Mouse (Mus musculus): ENCODE measurements around the gene Sec14l4.

Sec14l4 gene

DNA sequence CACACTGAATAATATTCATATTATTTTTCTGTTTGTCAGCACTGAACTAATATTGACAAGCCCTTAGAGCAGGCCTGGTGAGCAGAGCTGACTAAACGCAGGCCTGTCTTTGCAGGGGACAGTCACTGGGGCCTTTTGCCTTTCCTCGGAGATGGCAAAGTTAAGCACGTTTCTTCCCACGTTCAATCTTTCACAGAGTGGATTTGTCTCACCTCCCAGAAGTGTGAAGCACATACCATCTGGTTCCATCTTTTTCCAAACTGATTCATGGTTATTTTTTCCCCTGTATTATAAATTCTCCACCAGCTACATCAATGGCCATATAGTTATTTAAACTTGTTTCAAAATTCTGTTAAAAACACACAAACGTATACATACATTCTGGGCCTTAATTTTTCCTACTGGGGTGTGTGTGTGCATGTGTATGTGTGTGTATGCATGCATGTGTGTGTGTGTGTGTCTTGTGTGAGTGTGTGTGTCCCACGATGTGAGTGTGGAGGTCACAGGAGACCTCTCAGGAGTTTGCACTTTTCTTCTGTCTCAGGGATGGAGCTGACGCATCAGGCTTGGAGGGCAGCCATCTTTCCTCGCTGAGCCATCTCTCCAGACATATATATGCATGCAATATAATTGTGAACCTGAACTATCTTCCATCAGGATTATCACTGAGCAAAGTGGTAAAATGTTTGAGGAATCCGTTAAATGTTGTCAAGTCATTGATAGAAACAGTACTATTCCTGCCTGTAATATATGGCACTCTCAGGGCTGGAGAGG, 3.5 kb upstream of the Sec14l4 start:
- DNase-seq (ENCODE audit: low read depth): no peak

DNA sequence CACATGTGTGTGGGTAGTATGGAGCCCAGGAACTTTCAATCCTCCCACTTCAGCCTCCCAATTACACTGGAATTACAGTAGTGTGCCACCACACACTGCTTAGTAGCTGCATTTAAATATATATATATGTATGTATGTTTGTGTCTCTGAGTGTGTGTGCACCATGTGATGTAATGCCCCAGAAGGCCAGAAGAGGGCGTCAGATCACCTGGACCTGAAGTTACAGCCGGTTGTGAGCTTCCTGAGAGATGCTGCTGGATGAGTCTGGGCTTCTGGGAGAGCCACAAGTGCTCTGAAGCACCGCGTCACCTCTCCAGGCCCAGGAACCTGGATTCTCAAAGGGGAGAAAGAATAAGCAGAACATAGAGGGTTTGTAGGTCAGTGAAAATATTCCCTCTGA, 1.9 kb upstream of the Sec14l4 start:
- DNase-seq (ENCODE audit: low read depth): no peak

DNA sequence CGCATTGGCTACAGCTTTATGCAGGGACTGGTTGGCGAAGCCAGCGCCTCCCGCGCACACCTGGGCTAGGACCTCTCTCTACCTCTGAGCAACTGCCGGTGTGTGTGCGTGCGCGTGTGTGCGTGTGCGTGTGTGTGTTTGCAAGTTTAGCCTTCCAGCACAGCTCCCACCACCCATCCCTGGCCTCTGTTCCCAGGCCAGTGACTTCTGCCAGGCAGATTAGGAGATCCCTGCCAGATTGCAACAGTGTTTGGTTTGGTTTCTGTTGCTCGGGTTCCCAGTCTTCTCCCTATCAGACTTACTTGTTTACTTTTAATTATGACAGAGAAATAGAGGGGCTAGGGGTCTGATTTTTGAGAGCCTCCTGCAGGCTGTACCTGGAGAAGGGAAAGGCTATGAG, 699 bp downstream of the Sec14l4 start:
- no peak for DNase-seq (ENCODE audit: low read depth)

- no peak for DNase-seq (ENCODE audit: low read depth)
Measured at GRCm38 (mm10) chr11:4033471-4033870, 2.2 kb downstream of the Sec14l4 start.

DNA sequence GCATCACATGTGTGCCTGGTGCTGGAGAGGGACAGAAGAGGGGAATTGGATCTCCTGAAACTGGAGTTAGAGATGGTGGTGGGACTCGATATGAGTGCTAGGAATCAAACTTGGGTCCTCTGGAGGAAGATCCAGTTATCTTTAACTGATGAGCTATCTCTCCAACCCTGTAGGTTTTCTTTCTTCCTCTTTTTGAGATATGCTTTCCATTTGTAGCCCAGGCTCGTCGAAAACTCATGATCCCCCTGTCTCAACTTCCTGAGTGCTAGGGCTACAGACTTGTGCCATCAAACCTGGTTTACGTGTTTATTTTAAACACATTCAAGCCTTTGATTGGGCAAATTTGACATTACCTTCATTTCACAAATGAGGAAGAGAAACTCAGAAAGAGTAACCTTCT, 2.9 kb downstream of the Sec14l4 start:
- DNase-seq (ENCODE audit: low read depth): no peak

GRCm38 (mm10) chr11:4035116-4035892, 4.0 kb downstream of the Sec14l4 start:
- no peak for DNase-seq (ENCODE audit: low read depth)

GRCm38 (mm10) chr11:4035916-4036315, 4.7 kb downstream of the Sec14l4 start:
- DNase-seq (ENCODE audit: low read depth): no peak

- DNase-seq (ENCODE audit: low read depth): no peak
Measured at GRCm38 (mm10) chr11:4036365-4037084, 5.3 kb downstream of the Sec14l4 start.

GRCm38 (mm10) chr11:4039951-4040350, 8.7 kb downstream of the Sec14l4 start:
- DNase-seq (ENCODE audit: low read depth): no peak

- DNase-seq (ENCODE audit: low read depth): no peak
Measured at GRCm38 (mm10) chr11:4041123-4041625, 9.9 kb downstream of the Sec14l4 start.

DNA sequence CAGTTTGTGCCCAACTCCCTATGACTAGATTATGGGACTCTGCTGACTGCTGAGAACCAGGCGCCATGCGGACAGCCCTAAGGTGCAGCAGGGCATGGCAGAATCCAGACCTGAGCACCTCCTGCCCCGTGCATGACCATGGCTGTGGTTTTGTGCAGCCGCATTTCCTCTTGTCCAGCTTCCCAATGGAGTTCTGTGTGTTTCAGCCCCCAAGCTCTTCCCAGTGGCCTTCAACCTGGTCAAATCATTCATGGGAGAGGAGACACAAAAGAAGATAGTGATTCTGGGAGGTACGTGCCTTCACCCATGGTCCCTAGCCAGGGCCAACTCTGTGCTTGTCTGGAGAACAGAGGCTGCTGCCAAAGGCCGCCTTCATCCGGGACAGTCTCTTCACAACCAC, 11.8 kb downstream of the Sec14l4 start:
- DNase-seq (ENCODE audit: low read depth): no peak

DNA sequence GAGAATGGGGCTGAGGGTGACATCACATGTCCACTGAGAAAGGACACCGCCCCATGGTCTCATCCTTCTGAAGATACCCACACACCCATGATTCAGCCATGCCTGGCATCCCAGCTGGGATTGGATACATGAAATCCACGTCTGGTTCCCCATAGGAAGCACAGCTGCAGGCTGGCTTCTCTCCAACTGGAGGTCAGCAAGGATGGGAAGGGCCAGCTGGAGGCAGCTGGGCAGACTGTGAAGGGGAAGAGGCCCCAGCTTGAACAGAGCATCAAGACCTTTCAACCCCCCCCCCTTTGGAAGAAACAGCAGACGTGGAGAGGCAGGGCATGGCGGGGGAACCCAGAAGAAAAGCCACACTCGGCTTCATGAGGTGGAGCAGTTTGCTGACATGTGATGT, 15.3 kb downstream of the Sec14l4 start:
- no peak for DNase-seq (ENCODE audit: low read depth)

DNA sequence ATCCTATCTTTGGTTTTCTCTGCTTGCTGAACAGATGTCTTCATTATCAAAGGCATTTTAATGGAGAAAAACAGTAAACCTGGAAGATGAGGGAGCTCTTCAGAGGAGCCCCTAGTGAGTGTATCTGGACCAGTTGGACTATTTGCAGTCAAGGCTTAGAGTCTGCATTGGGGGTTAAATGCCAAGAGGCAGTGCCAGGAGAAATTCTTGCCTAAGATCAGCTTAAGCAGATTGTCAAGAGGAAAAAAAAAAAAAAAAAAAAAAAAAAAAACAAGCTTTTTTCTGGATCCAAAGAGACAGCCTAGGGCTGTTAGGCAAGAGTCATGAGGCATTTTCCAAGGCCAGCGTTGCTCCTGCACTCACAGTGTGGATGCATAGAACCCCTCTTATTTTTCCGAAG, 16.5 kb downstream of the Sec14l4 start:
- no peak for DNase-seq (ENCODE audit: low read depth)

GRCm38 (mm10) chr11:4048438-4048837, 17.2 kb downstream of the Sec14l4 start:
- no peak for DNase-seq (ENCODE audit: low read depth)

DNA sequence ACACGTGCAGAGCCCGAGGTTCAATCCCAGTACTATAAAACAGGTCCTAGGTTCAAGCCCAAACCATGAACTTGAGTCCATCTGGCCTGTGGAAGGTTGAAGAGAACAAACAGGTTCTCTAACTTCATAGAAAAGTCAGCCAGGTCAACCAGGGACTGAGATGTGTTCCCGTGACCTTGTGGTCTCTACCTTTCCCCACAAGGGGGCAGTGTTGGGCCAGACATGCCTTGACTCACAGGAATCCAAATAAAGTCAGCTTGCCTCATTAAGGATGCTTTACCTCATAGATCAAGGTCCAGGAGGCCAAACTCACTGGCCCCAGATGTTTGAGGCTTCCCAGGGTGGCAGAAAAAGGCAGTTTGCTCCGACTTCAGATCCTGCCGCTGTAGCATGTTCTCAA, 22.3 kb downstream of the Sec14l4 start:
- peak; percentile 71 for DNase-seq (ENCODE audit: low read depth)

DNA sequence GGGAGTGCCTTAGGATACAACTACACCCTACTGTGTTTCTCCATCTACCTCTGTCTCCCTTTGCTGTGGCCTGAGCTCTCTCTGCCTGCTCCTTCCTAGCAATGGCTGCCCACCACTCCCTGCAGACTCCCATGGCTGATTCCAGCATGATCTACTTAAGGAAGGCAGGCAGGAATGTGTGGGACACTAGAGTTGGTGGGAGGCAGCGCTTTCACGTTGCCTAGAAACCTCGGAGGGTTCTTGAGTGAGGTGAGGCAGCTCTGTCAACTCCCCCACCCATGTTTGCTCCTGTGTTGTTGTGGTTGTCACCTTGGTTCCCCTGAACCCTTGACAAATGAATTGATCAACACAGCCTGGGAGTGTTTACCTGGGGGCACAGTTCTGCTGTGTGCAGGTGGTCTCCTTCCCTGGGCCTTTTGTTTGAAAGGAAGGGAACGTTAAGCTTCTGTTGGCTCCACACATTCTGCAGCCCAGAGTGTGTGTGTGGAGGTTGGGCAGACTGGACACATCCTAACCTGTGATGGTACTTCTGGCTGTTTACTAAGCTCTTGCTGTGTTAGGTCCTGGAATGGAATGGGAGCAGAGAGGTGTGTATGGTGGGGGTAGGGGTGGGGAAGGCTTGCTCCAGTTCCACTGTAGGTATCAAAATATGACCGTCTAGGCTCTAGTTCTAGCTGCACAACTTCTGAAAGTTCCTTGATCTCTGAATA, 29.8 kb downstream of the Sec14l4 start:
- DNase-seq (ENCODE audit: low read depth): no peak

DNA sequence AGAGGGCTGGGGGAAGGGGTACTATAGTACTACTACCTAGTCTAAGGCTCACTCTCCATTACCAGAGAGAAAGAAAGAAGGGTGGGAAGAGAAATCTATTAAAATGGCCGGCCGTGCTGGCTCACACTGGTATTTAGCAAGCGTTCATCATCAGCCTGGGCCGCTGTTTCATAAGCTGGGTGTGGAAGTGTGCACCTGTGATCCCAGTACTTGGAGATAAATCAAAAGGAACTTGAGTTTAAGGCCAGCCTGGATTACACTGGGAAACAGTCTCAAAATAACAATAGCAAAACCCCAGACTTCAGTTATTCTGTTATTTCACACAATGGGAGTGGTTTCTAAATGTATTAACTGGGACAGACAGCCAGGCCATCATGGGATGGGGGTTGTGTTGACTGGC, 31.3 kb downstream of the Sec14l4 start:
- DNase-seq (ENCODE audit: low read depth): no peak

GRCm38 (mm10) chr11:4062981-4063380, 31.7 kb downstream of the Sec14l4 start:
- no peak for DNase-seq (ENCODE audit: low read depth)

GRCm38 (mm10) chr11:4064627-4065122, 33.4 kb downstream of the Sec14l4 start, which contains the start of gene Sec14l3:
Gene Sec14l3 (plus strand): TSS chr11:4064841.
- no peak for DNase-seq (ENCODE audit: low read depth)

DNA sequence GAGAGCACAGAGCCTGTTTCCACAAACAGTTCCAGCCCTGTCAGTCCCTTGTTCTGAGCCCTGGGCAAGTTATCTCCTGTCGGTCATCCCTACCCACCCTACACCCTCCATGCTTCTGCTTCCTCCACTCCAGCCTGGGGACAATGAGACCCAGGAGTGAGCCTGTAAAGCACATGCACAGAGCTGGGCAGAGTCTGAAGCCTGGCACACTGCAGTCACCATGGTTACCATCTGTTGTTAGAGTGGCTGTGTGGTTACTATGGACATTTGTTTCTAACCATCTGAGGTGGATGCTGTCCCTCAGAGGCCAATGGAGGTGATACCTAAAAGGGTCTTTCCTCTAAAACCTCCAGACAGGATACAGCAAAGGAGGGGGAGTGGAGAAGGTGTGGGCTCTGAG, 38.4 kb downstream of the Sec14l4 start:
- DNase-seq (ENCODE audit: low read depth): no peak

- DNase-seq (ENCODE audit: low read depth): peak; percentile 64
Measured at GRCm38 (mm10) chr11:4076633-4077032, 45.4 kb downstream of the Sec14l4 start.

Measured in c-Kit-positive CD71-negative TER-119-negative erythroid progenitor cells, embryonic 14.5 days (primary cell).